Mouse (Mus musculus) adrenal gland, adult (tissue): ENCODE results near the gene Wdr43.

ENCODE experiments used
- DNase-seq, 2 experiments: peaks; one replicate each; pipeline ENCODE4 v3.0.0; 2022 to 2023; ENCODE audit warnings: low spot score in 1 of 2; ENCODE audit not compliant: inconsistent age in 2 of 2

The Wdr43 gene

DNA sequence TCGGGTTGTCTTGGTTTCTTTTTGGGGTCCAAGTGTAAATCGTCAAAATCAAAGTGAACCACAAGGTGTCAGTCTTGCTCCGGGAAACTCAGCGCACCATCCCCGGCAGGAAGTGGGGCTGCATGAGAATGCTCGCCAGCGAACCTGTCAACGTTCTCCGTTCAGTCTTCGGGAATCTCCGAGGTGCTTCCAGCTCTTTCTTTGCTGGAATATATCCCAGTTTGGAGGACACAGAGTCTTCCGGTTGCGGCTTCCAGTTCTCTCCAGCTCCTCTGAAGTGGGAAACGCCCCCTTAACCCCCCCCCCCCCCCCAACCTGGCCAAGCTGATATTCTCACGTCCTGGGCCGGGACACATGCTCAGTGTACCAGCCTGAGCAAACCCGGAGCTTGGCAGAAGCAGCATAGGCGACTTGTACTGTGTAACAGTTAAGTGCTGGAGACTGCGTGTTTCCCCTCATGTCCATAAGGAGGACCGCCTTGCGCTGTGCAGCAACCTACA lies 47.1 kb downstream of the Wdr43 start:
- DNase-seq, result peak; percentile 72 to 90

DNA sequence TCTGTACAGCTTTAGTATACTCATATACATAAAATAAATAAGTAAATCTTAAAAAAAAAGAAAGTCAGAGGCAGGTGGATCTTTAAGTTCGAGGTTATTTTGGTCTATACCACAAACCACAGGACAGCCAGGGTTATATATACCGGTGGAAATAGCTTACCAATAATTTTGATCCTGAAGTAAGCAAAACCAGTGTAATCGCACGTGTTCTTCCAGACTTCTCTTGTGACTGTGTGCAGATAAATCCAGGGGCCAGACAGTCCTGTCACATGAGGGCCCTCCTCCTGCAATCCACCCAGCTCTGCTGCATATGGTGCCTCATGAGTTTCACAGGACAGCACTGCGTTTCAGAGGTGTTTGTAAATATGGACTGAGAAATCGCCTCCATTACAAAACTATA lies 47.8 kb downstream of the Wdr43 start:
- no peak for DNase-seq

DNA sequence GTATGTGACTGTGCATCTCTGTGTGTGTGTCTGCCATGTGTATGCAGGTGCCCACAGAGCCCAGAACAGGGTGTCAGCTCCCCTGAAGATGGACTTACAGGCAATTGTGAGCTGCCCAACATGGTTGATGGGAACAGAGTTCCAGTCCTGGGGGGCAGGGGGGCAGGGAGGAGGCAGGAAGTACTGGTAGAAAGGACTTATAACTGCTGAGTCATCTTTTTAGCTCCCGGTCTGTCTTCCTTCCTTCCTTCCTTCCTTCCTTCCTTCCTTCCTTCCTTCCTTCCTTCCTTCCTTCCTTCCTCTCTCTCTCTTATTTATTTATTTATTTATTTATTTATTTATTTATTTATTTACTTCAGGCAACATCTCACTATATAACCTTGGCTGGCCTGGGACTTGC lies 48.5 kb downstream of the Wdr43 start:
- no peak for DNase-seq

DNA sequence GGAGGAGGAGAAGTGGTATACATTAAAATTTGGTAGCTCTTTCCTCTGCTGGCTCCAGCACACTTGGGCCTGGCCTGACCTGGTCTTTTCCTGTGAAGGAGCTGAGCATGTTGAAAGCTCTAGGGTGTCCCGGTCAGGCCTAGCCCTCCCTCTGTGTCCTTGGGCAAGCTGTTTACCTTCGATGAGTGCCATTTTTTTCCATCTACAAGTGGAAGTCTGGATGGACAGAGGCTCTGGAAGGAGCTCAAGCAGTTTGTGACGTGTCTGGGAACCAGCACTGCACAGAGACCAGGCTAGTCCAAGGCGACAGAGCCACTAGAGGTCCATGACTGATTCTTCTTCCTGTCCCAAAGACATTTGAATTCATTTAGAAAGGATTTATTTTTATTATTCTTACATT lies 49.5 kb downstream of the Wdr43 start:
- no peak for DNase-seq

DNA sequence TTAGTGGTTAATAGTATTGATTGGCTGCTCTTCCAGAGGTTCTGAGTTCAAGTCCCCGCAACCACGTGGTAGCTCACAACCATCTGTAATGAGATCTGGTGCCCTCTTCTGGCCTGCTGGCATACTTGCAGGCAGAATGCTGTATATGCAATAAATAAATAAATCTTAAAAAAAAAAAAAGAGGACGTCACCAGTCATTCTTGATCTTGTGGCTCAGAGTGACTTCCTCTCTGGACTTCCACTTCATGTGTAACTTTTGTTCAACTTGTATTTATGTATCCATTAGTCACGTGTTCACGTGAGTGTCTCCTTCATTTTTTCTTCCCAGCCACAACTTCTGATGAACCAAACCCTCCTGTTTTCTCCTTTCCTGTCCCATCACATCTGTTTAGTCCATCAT lies 53.8 kb downstream of the Wdr43 start:
- no peak for DNase-seq

DNA sequence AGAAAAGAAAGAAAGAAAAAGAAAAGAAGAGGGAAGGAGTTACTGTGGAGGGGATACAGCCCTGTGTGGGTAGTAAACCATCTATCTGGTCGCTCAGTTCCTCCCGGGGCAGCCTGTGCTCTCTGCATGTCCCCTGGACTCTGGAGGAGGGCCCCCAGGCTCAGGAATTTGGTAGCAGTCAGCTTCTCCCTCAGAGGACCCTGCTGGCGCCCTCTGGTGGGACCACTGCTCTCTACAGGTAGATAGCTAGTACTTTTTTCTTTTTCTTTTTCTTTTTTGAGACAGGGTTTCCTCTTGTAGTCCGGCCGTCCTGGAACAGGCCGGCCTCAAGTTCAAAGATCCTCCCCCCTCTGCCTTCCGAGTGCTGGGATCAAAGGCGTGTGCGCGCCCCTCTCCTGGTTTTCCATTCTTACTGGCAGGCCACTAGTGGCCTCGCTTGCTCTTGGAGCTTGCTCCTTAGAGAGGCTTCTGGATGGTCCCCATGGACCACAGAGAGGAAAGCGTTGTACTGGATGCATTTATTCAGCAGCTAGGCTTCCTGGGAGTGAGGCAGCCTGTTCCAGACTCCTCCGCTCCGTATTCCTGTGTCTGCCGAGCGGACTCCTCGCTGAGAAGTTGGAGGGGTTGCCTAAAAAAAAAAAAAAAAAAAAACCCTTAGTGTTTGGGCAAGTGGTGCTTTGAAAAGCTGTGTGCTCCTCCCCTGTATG lies 56.3 kb downstream of the Wdr43 start:
- peak in 1 of 2 experiments; percentile 45 for DNase-seq

DNA sequence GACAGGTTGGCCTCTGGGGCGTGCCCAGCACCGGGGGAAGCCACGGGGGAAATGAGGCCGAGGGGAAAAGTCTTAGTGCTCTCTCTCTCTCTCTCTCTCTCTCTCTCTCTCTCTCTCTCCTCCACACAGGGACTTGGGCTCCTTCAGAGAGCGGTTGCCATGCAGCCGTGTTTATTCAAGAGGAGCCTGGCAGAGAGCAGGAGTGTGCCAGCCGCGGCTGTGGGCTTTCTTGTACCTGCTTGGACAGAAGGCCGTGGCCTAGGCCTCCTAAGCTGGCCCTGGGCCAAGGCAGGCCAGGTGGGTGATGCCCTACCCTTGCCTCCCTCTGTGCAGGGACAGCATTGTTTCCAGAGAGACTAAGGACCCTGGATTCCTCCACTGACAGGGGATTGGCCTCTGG lies 57.4 kb downstream of the Wdr43 start, which contains the start of gene Togaram2:
Gene Togaram2 (plus strand): TSS at position 170 of the 400 bp plus-strand sequence.
- no peak for DNase-seq

DNA sequence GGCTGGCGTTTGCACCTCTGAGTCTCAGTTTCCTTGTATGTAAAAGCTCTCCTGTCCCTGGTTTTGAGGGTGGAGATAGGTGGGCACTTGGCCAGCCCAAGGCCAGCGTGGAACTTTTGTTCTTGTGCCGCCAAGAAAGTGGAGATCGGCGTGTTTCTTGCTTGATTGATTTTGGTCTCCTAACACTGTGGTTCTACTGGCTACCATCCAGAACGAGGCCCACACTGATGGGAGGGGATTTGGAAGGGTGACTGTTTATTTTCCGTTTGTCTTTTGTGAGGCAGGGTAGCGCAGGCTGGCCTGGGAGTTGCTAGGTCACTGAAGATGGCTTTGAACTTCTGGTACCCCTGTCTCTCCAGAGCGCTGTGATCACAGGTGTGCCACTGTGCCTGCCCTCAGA lies 58.2 kb downstream of the Wdr43 start:
- no peak for DNase-seq

DNA sequence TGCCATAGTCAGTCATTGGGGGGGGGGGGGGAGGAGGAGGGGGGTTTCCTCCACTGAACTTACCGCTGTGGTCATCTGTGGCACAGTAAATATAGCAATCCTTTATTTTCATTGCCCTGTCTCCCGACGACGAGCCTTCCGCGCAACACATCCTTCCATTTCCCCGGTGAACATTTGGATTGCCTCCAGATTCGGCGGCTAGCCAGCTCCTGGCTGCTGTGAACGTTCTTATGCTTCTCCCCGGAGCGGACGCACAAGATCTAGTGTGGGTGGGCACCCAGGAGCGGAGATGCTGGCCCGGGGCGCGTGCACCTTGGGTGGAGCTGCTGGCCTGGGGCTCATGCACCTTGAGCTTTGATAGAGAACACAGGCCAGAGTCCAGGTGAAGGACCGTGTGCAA lies 59.2 kb downstream of the Wdr43 start:
- DNase-seq, result peak in 1 of 2 experiments; percentile 29

DNA sequence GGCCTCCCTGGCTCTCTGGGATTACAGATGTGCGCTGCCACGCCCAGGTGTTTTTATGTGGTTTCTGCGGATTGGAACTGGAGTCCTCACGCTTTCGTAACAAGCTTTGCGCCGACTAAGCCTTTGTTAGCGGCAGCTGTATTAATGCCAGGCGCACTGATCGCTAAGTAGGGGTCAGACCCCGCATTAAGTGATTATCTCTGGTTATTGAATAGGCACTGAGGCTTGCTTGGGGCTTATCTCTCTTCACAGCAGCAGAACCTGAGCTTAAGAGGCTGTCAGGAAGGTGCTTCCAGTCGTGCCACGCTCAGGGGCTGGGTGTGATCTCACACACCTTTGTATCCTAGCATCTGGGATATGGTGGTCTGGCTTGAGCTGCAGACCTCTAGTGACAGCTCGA lies 66.0 kb downstream of the Wdr43 start:
- DNase-seq, result no peak

DNA sequence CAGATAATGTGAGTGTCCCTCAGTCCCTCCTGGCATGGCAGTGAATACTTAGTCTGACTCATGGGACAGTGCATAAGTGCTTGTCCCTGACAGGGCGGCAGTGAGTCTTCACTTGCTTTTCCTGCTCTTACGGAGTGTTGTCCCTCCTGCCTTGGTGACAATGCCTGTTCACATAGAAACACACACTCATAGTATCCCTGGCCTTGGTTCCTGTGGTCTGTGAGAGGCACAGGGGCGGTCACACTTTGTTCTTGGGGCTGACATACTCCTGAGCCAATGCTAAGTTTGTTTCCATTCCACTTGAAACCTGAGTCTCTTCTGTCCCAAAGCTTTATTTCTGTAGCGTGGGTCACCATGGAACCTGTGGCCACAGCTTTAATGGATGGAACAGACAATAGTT lies 66.7 kb downstream of the Wdr43 start:
- peak in 1 of 2 experiments; percentile 42 for DNase-seq

DNA sequence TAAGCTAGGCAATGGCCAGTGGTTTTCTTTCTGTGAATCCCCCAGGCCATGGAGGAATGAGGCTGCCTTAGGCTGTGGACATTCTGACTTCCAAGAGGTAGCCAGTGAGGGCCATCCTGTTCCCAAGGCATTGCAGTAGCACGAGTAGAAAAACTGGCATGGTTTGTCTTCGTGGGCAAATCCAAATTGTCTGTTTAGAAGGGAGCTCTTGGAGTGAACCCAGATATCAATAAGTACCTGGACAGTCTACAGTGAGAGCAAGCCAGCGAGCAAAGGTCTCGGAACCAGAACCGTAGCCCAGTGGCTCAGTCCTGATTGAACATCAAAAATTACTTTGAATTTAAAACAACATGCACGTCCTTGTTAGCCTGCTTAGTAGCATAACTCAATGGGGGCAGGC lies 67.6 kb downstream of the Wdr43 start:
- DNase-seq, result no peak

DNA sequence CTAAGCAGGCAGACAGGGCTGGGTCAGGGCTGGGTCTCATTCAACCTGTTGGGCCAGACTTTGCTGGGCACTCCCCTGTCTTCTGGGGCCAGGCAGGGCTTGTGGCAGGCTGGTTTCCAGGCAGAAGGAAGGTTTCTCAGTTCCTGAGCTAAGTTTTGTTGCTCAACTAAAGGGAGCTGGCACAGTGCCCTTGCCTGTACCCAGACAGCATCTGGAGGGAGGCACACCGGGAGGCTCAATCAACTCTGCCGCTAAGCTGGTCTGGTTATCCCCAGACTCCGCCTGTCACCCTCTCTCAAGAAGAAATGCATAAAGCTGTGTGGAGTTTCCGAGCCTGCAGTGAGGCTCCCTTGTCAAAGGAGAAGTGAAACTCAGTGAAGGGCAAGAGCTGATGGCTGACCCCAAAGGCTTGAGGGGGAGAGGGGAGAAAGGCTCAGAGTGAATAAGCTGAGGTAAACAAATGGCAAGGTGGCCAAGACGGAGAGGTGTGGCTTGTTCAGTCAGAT lies 68.5 kb downstream of the Wdr43 start:
- peak; percentile 24 to 49 for DNase-seq

DNA sequence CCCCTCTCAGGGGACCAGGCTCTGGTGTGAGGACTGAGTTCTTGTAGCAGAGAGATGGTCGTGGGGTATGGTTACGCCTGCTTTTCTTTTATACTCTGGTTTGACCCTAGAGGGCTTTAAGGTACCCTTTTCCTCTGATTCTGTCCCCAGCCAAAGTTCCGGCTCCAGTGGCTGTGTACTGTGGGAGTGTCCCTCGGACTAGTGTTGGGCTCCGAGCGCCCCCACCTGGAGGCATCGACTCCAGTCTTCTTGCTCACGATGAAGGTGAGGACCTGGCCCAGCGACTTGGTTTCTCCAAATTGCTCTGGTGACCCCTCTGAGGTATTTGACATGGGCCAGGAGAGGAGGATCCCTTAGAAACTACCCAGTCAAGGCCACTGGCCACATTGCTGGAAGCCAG lies 71.7 kb downstream of the Wdr43 start:
- no peak for DNase-seq

DNA sequence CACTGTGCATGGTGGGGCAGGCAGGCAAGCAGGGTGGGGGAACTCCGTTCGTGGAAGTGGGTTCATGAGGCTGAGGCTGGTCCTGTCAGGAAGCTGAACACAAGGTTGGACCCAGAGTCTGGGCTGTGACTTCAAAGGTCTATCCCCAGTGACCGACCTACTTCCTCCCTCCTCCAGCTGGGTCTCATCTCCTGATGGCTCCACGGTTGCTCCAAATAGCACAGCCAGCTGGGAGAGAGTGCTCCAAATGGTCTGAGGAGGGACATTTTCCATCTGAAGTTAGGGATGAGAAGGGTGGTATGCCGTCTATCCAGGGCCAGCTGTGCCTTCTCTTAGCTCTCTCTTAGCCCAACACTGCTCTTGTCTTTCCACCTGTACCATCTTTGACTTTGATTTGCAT lies 74.2 kb downstream of the Wdr43 start:
- no peak for DNase-seq

DNA sequence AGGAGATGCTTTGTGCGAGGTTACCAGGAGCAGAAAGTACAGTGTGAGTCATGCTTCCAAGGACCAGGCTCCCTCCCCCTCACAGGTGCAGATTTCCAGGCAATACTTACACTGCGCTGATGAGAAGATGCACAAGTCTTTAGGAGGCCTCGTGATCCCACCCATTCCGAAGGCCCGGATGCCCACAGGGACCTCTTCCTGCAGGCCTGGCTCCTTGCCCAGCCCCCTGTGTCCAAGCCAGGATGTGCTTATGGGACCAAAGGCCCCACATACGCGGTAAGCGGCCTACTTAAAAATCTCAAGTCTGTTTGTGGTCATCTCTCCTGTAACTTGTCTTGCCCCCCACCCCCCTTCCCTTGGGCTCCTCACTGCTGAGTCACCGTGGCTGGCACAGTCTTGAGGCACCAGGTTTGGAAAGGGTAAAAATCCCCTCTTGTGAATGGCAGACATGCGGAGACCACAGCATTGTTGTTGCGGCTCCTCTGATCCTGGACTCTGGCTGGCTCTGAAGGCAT lies 75.7 kb downstream of the Wdr43 start:
- DNase-seq, result peak in 1 of 2 experiments; percentile 37

DNA sequence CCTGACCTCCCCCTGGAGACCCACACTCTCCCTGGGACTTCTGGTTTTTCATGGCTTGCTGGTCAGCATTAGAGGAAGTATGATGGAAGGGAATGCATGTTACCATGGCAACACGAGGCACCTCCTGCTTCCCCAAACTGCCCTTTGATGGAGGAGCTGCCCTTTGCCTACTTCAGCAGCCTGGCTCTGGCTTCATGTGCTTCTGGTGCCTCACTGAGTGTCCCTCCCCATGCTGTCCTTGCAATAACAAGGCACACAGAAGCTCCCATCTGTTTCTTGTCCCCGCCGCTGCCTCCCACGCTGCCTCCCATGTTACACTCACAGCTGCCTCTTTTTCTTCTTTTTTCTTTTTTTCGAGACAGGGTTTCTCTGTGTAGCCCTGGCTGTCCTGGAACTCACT lies 77.6 kb downstream of the Wdr43 start:
- DNase-seq, result no peak

DNA sequence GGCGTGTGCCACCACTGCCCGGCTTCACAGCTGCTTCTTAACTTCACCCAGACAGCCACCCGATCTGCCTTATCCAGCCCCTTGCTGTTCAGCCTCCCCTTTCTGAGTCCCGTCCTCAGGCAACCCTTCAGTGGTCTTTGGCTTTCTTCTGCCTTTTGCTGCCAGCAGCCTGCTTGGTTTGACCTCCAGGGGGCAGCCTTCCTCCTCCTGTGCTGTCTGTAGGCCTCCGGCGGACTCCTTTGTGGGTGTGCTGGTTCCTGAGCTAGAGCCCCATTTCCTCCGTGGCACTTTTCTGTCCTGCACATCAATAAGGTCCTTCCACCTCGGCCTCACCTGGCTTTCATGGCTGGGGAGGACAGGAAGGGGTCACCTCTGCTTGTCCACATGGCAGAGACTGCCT lies 78.1 kb downstream of the Wdr43 start:
- peak in 1 of 2 experiments; percentile 47 for DNase-seq

DNA sequence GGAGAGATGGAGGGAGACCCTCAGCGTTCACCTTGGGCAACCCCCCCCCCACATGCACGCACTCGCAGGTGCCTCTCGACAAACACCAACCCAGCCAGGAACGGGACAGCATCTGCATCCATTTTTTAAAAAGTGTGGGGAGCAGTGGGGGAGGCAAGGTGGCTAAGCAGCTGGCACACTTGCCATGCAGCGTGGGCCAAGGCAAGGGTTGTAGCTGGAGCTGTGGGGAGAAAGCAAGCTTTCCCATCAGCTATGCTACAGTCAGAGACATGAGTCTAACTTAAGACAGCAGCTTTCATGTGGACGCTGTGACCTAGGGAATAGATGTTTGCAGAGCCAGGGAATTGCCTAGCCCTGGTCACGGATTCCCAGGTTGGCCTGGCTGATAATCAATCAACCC lies 79.5 kb downstream of the Wdr43 start:
- DNase-seq, result no peak

DNA sequence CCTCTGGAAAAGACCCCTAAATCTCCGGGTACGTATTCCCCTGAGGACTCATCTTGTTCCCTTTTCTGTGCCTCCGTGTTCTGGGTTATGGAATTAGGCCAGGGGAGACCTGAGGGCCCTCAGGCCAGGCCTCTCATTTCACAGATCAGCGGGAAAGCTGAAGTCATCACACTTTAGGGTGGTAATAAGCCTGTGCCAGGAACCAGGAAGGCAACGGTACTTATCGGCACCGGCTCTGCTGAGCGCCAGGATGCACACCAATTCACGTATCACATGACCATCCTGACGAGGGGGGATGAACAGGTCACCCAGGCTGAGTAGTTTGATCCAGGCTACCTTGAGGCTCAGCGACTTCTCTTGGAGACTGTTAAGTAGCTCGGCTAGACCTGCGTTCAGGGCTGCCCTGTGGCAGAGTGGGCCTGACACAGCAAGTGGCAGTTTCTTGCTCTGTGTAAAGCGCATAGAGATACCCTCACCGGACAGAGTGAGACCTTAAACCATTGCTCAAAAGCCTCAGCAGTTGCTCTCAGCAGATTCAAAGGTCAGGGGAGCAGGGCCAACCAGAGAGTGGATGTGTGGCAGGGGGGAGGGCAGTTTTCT lies 80.1 kb downstream of the Wdr43 start:
- no peak for DNase-seq

DNA sequence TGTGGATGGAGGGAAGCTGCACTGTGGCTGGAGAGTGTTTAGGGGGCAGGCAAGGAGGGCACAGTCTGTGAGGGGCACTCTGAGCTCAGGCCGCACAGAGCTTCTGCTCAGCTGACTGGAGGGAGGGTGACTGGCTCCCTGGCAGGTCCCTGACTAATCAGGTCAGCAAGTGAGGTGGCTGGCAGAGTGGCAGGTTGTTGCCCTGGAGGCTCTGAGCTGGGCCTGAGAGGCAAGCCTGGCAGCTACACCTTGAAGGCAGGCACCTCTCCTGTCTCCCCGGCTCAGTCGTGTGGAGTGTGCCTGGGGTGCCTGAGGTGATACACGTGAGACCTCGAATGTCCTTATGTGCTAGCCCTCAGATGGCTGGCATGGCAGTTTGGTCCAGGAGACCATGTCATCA lies 80.7 kb downstream of the Wdr43 start:
- no peak for DNase-seq

DNA sequence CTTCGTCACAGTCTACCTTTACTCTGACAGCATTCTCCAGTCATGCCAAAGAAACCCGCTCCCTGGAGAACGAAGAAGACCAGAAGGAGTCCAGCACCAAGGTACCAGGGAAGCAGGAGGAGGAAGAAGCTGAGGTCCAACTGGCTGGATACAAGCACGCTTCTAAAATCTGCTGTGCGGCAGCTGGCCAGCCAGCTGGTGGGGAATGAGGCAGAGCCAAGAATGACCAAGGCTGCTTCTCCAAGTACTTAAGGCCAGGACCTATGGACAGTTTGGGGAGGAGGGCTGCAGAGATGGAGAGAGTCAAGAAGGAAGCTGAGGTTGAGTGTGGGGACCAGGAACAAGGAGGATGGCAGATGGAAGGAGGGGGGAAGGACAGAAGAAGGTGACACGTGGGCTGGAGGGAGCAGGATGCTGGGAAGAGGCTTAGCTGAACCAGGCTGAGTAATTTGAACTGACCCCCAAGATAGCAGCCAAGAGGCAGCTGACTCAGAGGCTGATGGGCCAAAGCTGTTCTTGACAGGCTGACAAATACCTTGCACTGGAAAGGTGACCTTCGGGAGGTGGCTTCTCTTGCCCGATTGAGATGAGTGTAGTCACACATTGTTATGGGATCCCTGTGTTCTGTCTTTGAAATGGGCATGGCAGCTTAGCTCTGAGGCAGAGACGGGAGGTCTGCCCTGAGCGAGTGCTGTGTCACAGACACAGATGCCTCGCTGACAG lies 82.4 kb downstream of the Wdr43 start:
- peak; percentile 26 to 54 for DNase-seq
